Mouse (Mus musculus) thymus, adult 18-20 months (tissue): ENCODE results near the gene Fastkd3.
"Not testable (repeated sequence)": the region's sequence is repeated elsewhere in the genome, so short reads cannot be mapped to it uniquely, and the experiment has no call there.

Experiments
- DNase-seq, 2 experiments: peaks; one replicate each; pipeline ENCODE4 v3.0.0; 2022; ENCODE audit warnings: mixed read lengths in 2 of 2

The Fastkd3 gene

GRCm38 (mm10) chr13:68581747-68582516, at the start of gene Fastkd3, which contains the start of gene Mtrr:
Gene Fastkd3 (plus strand): TSS chr13:68582234.
Gene Mtrr (minus strand): TSS chr13:68582149.
- peak; percentile 93 to 95 for DNase-seq

DNA sequence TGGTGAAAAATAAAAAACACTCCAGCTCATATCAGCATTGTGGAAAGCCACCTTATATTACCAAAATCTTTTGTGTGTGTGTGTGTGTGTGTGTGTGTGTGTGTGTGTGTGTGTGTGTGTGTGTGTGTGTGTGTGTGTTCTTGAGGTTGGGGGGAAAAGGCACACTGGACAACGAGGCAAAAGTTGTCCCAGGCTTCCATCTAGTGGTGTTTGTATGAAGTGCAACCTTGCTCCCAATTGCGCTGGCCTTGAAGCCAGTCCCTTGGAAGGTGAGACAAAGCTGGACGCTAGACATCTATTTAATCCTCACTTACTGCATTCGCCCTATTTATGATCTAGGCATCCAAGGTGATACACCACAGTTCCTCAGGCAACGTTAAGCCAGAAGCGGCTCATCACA, 28.6 kb upstream of the Fastkd3 start:
- not testable (repeated sequence) for DNase-seq

DNA sequence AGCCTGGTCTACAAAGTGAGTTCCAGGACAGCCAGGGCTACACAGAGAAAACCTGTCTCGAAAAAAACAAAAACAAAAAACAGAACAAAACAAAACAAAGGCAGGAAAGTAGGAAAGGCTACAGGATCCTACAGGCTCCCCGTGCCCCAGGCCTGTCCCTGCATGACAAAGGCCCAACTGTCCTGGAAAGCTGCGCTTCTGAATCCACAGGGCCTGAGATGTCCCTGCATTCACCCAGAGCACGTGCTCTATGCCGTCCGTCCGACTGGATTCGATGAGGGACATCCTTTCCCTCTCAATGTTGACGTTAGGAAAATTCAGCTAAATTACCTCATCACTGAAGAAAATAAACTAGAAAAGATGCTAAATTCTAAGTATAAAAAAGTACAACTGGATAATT, 13.9 kb upstream of the Fastkd3 start:
- DNase-seq, result no peak

DNA sequence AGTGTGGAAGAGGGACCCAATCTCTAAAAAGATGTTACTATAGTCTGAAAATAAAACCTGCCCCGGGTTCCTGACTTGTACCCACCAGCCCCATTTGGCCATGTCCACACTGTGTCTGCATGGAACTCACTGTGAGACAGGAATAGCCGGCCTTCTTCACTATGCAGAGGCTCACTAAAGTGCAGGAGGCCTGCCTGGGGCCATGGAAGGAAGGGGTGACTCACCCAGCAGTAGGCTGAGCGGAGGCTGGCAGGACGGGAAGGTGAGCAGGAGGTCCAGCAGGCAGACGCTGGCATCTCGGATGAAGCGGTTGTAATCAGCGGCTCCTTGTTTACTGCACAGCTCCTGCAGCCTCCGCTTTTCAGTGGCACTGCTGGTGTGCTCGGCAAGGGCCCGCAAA, 13.5 kb upstream of the Fastkd3 start:
- DNase-seq, result no peak

DNA sequence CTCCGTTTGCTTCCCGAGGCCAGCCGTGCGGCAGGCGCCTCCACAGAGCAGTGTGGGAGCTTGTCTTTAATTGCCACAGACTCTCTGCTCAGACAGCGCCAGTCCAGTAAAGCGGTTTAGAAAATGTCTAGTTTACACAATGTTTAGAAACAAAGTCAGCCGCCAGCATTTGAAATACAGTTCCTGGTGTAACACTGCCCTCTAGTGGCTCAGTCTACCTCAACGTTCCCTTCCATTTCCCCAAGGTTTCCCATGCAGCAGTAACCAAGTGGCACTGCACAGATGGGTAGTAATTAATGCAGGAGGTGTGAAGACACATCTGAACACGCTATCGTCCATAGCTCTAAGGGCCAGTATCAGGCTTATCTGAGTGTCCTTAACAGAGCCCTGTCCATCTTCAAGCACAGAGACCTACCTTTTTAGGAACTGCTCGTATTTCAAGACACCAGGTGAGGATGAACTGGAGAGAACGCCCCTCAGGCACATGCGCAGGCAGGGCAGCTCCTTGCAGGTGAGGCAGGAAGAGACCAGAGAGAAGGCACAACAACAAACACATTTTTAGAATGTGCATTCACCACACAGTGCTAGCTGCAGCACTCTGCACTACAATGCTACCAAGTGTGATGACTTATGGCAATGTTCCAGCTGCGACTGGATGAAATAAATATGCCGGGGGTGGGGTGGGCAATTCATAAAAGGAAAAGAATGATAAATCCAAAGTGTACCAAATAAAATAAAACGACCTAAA, 12.3 kb upstream of the Fastkd3 start:
- DNase-seq, result no peak

DNA sequence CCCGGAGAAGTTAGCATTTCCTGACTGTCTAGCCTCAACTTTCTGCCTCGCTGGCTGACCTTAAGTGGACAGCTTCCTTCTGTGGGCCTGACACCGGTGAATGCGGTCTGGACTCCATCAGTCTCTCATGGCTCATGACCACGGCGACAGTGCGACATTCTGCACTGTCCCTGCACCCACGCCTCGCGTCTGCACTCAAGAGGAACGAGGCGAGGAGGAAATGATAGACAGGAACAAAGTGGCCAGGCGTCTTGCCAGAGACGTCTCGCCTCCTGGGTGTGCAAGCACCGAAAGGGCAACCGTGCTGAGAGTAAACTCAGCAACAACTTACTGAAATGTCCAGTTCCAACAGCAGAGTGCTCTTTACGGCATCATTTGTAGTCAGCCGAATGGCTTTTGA, 9.8 kb upstream of the Fastkd3 start:
- no peak for DNase-seq

- no peak for DNase-seq
Measured at GRCm38 (mm10) chr13:68572966-68573913, 8.8 kb upstream of the Fastkd3 start.

GRCm38 (mm10) chr13:68574398-68574797, 7.6 kb upstream of the Fastkd3 start:
- DNase-seq, result no peak

DNA sequence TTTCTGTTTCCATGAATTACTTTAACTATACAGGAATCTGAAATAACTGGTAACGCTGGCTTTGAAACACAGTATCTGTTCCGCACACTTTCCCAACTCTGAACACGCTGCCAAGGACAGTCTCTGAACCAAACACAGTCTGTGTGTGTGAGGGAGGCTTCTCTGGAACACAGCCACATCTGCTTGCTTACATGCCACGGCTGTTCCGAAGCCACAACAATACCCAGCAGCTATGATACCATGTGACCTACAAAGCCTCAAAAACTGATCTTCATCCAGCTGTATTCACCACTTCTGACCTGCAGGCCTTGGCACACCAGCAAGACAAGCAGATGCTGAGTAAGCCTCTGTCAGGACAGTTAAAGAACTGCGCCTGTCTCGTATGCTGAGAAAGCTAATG, 4.1 kb upstream of the Fastkd3 start:
- DNase-seq, result no peak

DNA sequence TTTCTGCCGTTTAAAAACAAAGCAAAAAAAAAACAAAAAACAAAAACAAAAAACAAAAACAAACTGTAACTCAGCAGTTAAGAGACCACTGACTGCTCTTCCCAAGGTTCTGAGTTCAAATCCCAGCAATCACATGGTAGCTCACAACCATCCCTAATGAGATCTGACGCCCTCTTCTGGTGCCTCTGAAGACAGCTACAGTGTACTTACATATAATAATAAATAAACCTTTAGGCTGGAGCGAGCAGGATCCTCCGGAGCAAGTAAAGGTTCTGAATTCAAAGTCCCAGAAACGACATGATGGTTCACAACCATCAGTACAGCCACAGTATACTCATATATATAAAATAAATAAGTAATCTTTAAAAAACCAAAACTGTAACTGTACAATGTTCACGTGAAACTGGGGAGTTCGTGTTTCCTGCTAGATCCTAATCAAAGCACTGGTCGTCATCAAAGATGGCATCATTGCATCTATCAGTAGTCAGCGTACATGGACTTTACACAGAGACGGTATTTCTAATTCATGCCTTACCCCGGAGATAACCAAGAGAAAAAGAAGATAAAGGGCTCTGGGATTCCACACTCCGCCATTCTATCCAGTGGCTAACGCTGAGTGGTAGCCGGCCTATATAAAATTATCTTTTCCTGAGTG, 821 bp upstream of the Fastkd3 start:
- DNase-seq, result no peak

GRCm38 (mm10) chr13:68582517-68582780, 415 bp downstream of the Fastkd3 start:
- no peak for DNase-seq

GRCm38 (mm10) chr13:68583961-68584360, 1.9 kb downstream of the Fastkd3 start:
- no peak for DNase-seq

DNA sequence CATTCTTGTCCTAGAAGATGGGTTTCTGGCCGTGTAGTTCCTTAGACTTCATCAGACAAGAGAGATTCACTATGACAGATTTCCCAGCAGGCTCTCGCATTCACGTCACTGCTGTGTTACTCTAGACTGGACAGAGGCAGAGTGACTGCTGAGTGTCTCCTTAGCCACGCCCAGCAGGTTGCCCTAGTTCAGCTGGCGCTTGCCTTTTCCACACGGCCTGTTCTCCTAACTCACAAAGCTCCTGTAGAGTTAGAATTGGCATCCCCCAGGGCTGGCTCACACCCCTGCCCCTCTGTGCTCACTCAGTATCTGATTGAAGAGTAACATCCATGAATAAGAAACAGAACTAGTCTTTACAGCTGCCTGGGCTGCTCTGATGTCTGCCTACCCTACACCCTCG, 3.4 kb downstream of the Fastkd3 start:
- no peak for DNase-seq

- DNase-seq, result no peak
Measured at GRCm38 (mm10) chr13:68588352-68588751, 6.3 kb downstream of the Fastkd3 start.

GRCm38 (mm10) chr13:68593797-68594196, 11.8 kb downstream of the Fastkd3 start:
- DNase-seq, result no peak

DNA sequence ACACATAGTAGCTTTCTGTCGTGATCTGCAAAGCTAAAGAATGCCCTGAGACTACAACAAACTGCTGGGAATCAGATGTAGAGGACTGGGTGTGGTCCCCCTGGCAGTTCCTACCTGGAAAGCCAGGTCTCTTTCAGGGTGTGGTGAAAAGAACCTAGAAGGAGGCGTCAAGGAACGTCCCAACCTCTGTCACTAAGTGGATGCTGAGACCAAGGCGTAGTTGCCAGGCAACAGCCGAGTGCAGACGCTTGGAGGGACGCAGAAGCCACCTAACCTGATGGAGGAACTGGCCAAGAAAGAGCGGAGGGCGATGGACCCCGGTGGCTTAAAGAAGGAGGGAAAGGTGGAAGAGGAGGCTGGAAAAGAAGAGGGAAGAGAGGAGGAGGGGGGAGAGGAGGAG, 15.2 kb downstream of the Fastkd3 start, which contains the start of gene 1700001L19Rik:
Gene 1700001L19Rik, plus strand, starts transcription at position 223 of the 400 bp plus-strand sequence.
- no peak for DNase-seq

DNA sequence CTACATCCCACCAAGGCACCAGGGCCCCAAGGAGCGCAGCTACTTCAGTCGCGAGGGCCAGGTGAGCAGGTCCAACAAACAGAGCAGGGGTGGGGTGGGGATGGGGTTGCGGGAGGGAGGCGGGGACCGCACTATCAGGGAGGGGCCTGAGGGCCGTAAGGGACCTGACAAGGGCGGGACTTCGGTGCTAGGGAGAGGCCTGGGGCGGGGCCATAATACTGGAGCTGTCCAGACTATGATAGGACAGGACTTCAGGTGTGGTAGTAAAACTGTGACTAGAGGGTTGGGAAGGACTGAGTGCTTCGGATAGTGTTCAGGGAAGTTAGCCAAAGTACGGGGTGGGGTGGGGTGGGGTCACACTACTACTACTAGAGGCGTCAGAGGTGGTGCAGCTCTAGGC, 15.6 kb downstream of the Fastkd3 start:
- no peak for DNase-seq

DNA sequence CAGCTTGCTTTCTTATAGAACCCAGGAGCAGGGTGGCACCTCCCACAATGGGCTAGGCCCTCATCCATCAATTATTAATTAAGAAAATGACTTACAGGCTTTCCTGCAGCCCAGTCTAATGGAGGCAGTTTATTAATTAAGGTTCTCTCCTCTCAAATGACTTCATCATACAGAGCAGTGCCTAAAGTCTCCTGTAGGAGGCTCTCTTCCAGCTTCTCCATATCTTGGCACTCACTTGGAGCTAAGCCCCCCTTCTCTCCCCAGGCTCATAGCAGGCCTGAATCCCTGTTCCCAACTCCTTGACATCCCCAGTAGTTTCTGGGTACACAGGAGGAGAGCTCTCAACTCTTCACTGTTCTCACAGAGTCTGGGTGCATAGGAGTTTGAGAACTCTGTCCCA, 16.9 kb downstream of the Fastkd3 start:
- no peak for DNase-seq

DNA sequence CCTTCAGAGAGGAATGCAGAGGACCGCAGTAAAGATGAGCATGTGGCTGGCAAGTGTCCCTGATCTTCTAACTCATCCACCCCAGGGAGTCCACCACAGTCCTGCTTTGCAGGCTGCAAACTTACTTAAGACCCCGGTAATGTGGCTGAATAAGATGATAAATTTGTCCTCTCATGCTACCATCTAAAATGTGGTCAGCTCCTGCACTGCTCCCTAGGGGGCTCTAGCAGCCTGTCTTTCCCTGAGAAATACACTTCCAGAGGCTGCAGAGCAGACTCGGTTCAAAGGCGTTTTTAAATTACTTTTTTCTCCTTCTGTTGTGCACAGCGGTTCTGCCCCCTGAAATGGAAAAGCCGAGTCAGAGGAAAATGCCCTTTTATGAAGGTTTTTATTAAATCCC, 19.1 kb downstream of the Fastkd3 start:
- no peak for DNase-seq

DNA sequence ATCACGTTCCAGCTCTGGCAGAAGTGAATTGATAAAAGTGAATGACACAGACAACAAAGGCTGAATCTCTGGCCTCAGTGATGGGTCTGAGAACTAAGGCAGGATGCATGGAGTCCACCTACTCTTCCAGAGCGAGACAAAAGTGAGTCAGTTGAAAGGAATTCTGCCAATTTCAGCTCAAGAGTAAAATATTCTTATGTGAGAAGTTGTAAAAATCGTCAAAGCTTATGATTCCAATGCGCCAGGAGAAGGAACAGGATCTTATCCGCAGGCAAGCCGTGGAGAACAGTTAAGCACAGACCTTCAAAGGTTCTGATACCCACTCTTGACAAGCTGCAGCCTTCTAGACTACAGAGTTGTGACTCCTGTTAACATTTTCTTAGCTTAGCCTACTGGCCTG, 21.1 kb downstream of the Fastkd3 start:
- no peak for DNase-seq

DNA sequence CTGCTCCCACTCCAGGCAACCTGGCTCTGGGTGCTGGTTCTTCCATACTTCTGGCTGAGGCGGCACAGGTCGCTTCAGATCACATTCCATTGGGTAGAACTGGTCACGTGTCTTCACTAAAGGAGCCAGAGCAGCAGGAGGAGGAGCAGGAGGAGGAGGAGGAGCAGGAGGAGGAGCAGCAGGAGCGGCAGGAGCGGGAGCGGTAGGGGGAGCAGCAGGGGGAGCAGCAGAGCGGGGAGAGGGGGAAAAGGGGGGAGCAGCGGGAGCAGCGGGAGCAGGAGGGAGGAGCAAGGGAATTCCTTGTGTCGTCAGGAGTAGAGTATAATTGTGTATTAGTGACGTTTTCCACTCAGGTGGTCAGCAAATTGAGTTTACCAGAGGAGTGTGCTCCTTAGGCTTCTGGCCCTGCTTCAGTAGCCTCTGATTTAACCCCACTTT, 23.7 kb downstream of the Fastkd3 start:
- DNase-seq, result no peak

GRCm38 (mm10) chr13:68607652-68608405, 25.8 kb downstream of the Fastkd3 start:
- no peak for DNase-seq
